Mouse (Mus musculus): ENCODE measurements around the gene Fam78a. TPM values are rescaled to one million over a fixed set of nuclear protein-coding genes. Genes with fewer than 3 reads are reported as not detected.

Gene Fam78a
- polyA plus RNA-seq, 1 experiment from 2014 or later, result 0.97 TPM

GRCm38 (mm10) chr2:32024372-32024771 is 60.3 kb downstream of the Fam78a start:
- no peaks in the 10 kb centered on the region for H3K4me1 ChIP-seq
- peaks cover 76% of the 10 kb centered on the region for H3K36me3 ChIP-seq

GRCm38 (mm10) chr2:32020229-32020628 is 64.4 kb downstream of the Fam78a start:
- Histone ChIP-seq H3K4me1 (no peaks in the 10 kb centered on the region), H3K4me3 (no peak overlapping the region), H3K27me3 (no peaks in the 10 kb centered on the region), H3K36me3 (peaks cover 80% of the 10 kb centered on the region), H3K27ac (replicated peaks) (no peak overlapping the region), H3K9ac (replicated peaks) (no peak overlapping the region), H3K9me3 (no peaks in the 10 kb centered on the region), H3K4me2 (replicated peaks) (no peak overlapping the region)
- WGBS, result 95% methylated on average over 5 of the region's 5 CpGs
- ATAC-seq (ENCODE audit: low FRiP score, low read depth), result no peak

More at GRCm38 (mm10) chr2:32024372-32024771, 60.3 kb downstream of the Fam78a start:
- 93% methylated on average over 4 of the region's 4 CpGs for WGBS
- Histone ChIP-seq H3K9me3 (no peaks in the 10 kb centered on the region), H3K4me2 (replicated peaks) (no peak overlapping the region), H3K9ac (replicated peaks) (no peak overlapping the region), H3K27ac (replicated peaks) (no peak overlapping the region), H3K27me3 (no peaks in the 10 kb centered on the region), H3K4me3 (no peak overlapping the region)
- no peak for ATAC-seq (ENCODE audit: low FRiP score, low read depth)

- H3K36me3 ChIP-seq, result peaks cover 85% of the 10 kb centered on the region
- no peak for ATAC-seq (ENCODE audit: low FRiP score, low read depth)
Measured at GRCm38 (mm10) chr2:32019704-32020103, 65.0 kb downstream of the Fam78a start.

GRCm38 (mm10) chr2:32008716-32009115 is 75.9 kb downstream of the Fam78a start:
- 94% methylated on average over 11 of the region's 11 CpGs for WGBS
- no peaks in the 10 kb centered on the region for H3K4me1 ChIP-seq
- H3K9ac ChIP-seq (replicated peaks), result no peak overlapping the region
- H3K4me3 ChIP-seq, result no peak overlapping the region
- no peaks in the 10 kb centered on the region for H3K27me3 ChIP-seq
- H3K36me3 ChIP-seq, result peaks cover 82% of the 10 kb centered on the region
- no peak overlapping the region for H3K4me2 ChIP-seq (replicated peaks)
- no peaks in the 10 kb centered on the region for H3K9me3 ChIP-seq
- no peak for ATAC-seq (ENCODE audit: low FRiP score, low read depth)
- H3K27ac ChIP-seq (replicated peaks), result no peak overlapping the region

More at GRCm38 (mm10) chr2:32019704-32020103, 65.0 kb downstream of the Fam78a start:
- no peaks in the 10 kb centered on the region for H3K4me1 ChIP-seq
- 92% methylated on average over 4 of the region's 4 CpGs for WGBS
- H3K9ac ChIP-seq (replicated peaks), result no peak overlapping the region
- no peak overlapping the region for H3K4me2 ChIP-seq (replicated peaks)
- no peak overlapping the region for H3K4me3 ChIP-seq
- no peak overlapping the region for H3K27ac ChIP-seq (replicated peaks)
- no peaks in the 10 kb centered on the region for H3K9me3 ChIP-seq
- no peaks in the 10 kb centered on the region for H3K27me3 ChIP-seq

- Histone ChIP-seq H3K4me3 (no peak overlapping the region), H3K36me3 (peaks cover 86% of the 10 kb centered on the region)
- 87% methylated on average over 2 of the region's 2 CpGs for WGBS
Measured at GRCm38 (mm10) chr2:32008311-32008710, 76.3 kb downstream of the Fam78a start.

More at GRCm38 (mm10) chr2:32008311-32008710, 76.3 kb downstream of the Fam78a start:
- H3K27ac ChIP-seq (replicated peaks), result no peak overlapping the region
- no peak overlapping the region for H3K9ac ChIP-seq (replicated peaks)
- no peaks in the 10 kb centered on the region for H3K27me3 ChIP-seq
- no peaks in the 10 kb centered on the region for H3K4me1 ChIP-seq
- no peaks in the 10 kb centered on the region for H3K9me3 ChIP-seq
- no peak overlapping the region for H3K4me2 ChIP-seq (replicated peaks)
- no peak for ATAC-seq (ENCODE audit: low FRiP score, low read depth)

Small RNA genes lying within 50 kb of the gene (microRNA-seq; reads per million reads assigned to microRNA genes)
- not detected for gene Mir7674

Other genes starting within 250 kb of the Fam78a start
- 5.3 and 6.9 TPM in 2 replicates for gene Fibcd1, start 238.9 kb downstream of the Fam78a start, polyA plus RNA-seq (2016; fragmentation: Nextera tagmentation; extraction: Ambion mirVana)
- gene Lamc3, start 197.6 kb downstream of the Fam78a start, polyA plus RNA-seq (2016; fragmentation: Nextera tagmentation; extraction: Ambion mirVana), result 13.5 and 14.5 TPM in 2 replicates
- 41.4 and 51.4 TPM in 2 replicates for gene Aif1l, start 134.7 kb downstream of the Fam78a start, polyA plus RNA-seq (2016; fragmentation: Nextera tagmentation; extraction: Ambion mirVana)
- 87.2 and 88.7 TPM in 2 replicates for gene Nup214, start 110.4 kb downstream of the Fam78a start, polyA plus RNA-seq (2016; fragmentation: Nextera tagmentation; extraction: Ambion mirVana)
- 8.4 and 9.9 TPM in 2 replicates for gene Plpp7, start 10.7 kb upstream of the Fam78a start, polyA plus RNA-seq (2016; fragmentation: Nextera tagmentation; extraction: Ambion mirVana)
- gene Prrc2b, start 66.2 kb upstream of the Fam78a start, polyA plus RNA-seq (2016; fragmentation: Nextera tagmentation; extraction: Ambion mirVana), result 99.1 and 121 TPM in 2 replicates
- 28.5 and 31.4 TPM in 2 replicates for gene Pomt1, start 151.7 kb upstream of the Fam78a start, polyA plus RNA-seq (2016; fragmentation: Nextera tagmentation; extraction: Ambion mirVana)
- gene Uck1, start 175.3 kb upstream of the Fam78a start, polyA plus RNA-seq (2016; fragmentation: Nextera tagmentation; extraction: Ambion mirVana), result 74.4 and 79.6 TPM in 2 replicates
- 28.0 and 28.2 TPM in 2 replicates for gene Golga2, start 202.5 kb upstream of the Fam78a start, polyA plus RNA-seq (2016; fragmentation: Nextera tagmentation; extraction: Ambion mirVana)
- gene Swi5, start 203.2 kb upstream of the Fam78a start, polyA plus RNA-seq (2016; fragmentation: Nextera tagmentation; extraction: Ambion mirVana), result 368 and 371 TPM in 2 replicates

Measured in midbrain, embryonic 12.5 days (tissue).